Mouse (Mus musculus) kidney, adult 8-10 months (tissue): ENCODE data around the gene Vmn2r18.

ENCODE experiments used
- DNase-seq, 2 experiments: peaks; one replicate each; pipeline ENCODE4 v3.0.0; 2022

The Vmn2r18 gene

DNA sequence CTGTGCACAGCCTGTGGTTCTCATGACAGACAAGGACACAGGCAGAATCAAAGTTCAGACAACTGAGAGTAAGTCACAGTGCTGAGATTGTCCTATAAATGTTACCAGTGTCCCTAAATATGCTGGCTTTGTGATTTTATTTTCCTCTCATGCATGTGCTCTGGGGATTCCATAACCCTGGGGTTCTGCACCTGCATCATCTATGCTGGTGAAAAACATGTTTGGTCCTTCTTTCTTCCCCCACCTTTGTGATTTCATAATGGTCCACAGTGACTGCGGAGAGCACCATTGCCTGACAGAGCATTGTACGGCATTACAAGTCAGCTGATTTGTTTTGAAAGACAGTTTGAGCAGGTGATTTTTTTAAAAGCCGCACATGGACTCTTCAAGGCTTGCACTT, at the start of gene Vmn2r18:
Gene Vmn2r18 (minus strand): TSS at position 101 of the 400 bp plus-strand sequence.
- no peak for DNase-seq

DNA sequence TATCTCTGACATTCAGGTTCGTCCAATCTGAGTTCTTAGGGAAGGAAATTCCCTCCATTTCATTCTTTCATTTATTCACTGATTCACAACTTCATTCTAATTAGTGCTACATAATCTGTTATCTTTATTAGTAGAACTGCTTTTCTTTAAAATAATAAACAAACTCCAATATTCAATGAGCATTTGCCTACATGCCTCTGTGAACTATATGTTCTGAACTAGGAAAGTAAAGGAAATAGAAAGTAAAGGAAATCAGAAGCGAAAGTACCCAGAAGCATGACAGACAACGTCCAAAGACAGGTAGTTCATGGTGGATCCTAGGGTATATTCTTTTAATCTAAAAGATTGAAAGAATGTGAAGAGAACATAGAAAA, 45.6 kb upstream of the Vmn2r18 start:
- no peak for DNase-seq

DNA sequence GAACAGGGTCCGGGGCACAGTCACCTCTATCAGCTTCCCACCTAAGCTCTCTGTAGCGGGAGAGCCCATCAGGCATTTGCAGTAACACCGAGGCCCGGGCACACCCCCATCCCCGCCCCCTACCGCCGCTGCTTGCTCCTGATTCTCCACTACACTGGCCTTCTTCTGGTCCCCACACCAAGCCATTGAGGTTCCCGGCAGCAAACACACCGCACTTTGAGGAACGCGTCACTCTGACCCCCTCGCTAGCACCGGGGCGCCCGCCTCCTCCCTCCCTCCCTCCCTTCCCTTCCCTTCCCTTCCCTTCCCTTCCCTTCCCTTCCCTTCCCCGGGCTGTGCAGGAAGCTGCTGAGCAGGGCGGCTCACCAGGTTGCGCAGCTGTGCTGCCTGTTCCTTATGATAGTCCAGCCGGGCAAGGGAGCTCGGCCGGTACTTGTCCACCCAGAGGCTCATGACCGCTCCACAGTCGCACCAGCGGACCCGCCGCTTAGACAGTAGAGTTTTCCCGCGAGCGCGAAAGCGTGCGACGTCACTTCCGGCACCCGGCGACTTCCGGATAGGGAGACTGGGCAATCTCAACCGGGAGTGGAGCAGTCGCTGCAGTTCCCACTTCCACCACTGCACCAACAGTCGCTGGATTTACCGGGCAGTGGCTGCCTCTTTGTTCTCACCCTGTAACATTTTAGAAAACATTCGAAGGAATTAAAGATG, 45.0 kb upstream of the Vmn2r18 start, which contains the start of gene Rfc3:
Gene Rfc3 (minus strand): TSS at position 543 of the 711 bp plus-strand sequence.
- DNase-seq, result peak; percentile 91 to 96

DNA sequence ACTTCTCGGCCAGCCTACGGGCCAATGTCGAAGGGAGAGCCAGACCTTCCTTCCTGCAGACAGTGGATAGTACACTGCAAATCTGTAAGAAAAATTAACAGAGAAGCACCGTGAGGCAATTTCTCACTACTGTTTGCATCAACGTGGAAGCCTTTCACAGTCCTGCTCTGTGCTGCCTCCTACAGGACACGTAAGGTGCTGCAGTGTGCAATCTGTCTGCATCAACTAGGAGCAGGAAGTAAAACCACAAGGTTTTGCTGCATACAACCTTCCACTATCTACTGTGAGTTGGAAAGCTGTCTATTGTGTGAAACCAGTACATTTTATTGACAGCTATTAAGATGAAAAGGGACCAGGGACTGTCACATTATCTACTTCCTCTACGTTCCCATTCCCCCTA, 39.0 kb upstream of the Vmn2r18 start:
- DNase-seq, result no peak

DNA sequence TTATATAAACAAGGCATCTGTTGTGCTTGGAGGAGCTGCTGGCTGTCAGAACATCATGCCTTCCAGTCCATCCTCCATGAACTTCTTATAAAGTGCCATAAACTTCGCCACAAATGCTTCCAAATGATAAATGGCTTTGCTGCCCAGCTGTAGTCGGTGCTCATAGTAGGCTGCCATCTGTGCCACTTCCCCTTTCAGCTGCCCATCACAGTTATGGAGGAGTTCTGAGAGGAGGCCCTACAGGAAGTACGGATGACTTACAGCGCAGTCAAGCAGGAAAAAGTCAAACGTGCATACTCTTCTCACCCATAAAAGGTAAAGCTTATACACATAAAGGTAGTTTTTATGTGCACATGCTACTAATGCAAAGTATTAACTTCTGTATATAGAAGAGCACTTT, 37.0 kb upstream of the Vmn2r18 start:
- no peak for DNase-seq

DNA sequence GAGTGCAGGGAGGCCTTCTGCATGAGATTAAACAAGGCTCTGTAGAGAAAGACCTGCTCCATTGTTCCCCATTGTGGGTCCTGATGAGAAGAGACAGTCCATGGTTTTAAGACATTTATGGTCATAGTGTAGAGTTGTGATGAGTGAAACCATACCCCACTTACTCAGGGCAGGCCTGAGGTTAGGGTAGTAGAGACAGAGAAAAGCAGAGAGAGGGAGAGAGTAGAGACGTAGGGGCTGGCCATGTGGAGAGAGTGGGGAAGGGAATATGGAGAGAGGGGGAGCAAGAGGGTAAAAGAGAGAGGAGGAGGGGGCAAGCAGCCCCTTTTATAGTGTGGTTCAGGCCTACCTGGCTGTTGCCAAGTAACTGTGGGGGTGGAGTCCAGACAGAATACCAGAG, 36.3 kb upstream of the Vmn2r18 start:
- no peak for DNase-seq

DNA sequence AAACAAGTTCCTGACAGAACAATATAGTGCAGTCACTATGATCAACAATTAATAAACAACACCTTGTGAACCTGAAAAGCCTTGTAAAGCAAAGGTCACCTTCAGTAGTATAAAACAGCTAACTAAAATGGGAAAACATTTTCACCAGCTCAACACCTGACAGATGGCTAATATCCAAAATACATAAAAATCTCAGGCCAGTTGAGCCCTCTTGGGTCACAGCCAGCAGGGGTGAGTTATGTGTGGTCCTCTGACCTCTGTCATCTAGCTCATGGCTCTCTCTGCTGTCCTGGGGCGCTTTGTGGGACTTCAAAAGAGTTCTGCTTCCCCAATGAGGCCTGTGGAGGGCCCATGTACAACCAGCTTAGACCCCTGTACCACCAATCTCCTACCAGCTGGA, 4.1 kb downstream of the Vmn2r18 start:
- peak in 1 of 2 experiments; percentile 1 for DNase-seq
